Mouse (Mus musculus) urinary bladder, postnatal 14 days (tissue): ENCODE data around the gene Ptpn22.

Experiments
- DNase-seq: peaks from one replicate; pipeline ENCODE4 v3.0.0; 2021; ENCODE audit warnings: low spot score

The Ptpn22 gene

GRCm38 (mm10) chr3:103857977-103858563, 1.5 kb upstream of the Ptpn22 start:
- no peak for DNase-seq

DNA sequence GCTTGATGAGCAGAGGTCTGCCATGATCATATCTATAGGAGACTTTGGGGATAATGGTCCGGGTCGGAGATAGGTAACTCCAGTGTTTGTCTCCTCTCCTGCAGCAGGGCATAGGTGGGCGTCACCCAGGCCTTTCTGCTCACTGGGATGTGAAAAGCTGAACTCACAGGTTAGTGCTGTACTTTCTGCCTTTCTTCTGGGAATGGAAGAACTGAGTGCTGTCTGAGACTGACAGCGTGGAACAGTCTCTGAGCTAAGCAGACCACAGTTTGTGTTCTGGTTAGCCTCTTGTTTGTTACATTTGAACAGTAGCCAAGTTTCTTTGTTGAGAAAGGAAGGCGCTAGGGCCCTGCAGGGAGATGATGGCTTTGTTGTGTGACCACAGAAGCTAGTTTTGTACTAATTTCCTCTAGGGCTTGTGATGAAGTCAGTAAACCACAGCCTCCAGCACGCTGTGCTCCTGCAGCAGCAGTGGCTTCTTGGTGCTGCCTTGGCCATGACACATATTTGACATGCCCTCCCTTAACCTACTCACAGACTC, 326 bp downstream of the Ptpn22 start:
- no peak for DNase-seq

GRCm38 (mm10) chr3:103862721-103863220, 3.2 kb downstream of the Ptpn22 start:
- no peak for DNase-seq

DNA sequence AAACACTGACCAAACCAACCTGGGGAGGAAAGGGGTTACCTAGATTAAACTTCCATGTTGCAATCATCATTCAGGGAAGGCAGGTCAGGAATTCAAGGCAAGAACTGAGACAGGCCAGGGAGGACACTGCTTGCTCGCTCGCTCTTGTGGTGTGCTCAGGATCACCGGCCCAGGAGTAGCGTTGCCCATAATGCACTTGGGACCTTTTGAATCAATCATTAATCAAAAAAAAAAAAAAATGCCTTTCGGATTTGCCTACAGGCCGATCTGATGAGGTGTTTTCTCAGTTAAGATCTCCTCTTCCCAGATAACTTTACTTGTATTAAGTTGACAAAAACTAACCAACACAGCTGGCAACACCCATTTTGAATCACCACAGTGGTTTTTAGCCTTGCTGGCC, 4.6 kb downstream of the Ptpn22 start:
- no peak for DNase-seq

DNA sequence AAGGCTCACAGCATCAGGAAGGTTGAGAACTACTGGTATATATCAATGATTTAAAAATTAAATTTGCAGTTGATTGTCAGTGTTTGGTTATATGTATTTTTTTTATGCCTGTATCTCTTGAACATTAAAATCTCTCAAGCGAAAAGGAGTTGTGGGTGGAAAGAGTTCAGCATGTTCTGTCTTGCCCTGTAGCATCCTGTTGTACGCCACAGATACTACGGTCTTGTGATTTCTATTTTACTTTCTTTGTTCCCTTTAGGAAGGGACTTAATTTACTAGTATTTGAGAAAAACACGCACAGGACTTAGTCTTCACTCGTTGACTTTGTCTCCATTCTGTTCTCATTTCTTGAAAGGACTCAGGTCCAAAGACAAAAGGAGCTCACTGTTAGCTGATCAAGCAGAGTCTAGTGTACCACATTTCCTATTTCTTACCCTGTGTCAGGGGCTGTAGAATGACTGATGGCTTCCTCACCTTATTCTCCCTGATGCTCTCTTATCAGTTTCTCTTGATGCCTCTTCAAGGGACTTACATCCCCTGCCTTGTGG, 7.9 kb downstream of the Ptpn22 start:
- no peak for DNase-seq

- no peak for DNase-seq
Observed at GRCm38 (mm10) chr3:103868008-103868407, 8.4 kb downstream of the Ptpn22 start.

DNA sequence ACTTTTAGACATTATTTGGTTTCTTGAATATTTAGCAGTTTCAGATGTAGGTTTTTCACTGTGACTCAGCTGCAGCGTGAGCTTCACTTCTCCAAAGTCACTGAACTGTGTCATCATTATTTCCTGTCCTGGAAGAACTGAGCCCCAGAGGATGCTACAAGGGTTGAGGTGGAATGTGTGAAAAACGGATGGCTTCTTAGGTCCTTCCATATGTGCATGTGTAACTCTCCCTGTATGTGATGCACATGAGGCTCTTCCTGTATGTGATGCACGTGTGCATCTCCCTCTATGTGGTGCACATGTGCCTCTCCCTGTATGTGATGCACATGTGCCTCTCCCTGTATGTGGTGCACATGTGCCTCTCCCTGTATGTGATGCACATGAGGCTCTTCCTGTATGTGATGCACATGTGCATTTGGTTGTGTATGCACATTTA, 13.1 kb downstream of the Ptpn22 start:
- no peak for DNase-seq

DNA sequence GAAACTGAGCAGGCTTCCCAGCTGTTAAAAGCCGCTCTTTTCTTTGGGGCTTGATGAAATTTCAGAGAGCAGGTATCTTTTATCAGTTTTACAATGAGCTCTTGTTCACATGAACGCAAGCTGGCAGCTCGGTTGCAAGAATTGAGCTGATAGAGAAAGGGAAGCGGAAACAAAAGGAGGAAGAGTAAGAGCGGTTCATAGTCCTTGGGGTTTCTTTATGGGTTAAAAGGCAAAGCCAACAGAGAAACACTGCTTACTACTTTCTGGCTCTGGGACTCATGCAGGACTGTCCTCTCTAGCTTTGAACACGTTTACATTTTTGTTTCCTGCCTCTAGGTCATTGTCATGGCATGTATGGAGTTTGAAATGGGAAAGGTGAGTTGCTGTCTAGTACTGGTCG, 14.7 kb downstream of the Ptpn22 start:
- DNase-seq: no peak

- no peak for DNase-seq
Observed at GRCm38 (mm10) chr3:103885946-103886345, 26.4 kb downstream of the Ptpn22 start.

DNA sequence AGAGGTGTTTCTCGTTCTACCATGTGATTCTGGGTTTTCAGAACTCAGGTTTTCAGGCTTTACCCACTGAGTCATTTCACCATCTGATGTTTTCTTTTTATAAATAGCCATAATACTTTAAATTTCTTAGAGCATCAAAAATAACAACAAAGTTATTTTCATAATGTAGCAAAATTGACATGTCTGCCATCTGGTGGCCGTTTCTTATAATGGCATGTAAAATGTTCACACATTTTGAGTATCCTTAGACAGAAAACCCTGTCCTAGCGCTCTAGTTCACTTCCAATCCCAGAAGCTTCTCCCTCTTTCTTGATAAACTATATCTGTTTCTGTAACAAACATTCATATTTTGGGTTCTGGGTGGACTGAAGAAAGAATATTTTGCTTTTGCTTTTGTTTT, 28.0 kb downstream of the Ptpn22 start:
- DNase-seq: peak; percentile 46

- no peak for DNase-seq
Observed at GRCm38 (mm10) chr3:103893374-103893773, 33.8 kb downstream of the Ptpn22 start.

- peak; percentile 39 for DNase-seq
Observed at GRCm38 (mm10) chr3:103904705-103905104, 45.1 kb downstream of the Ptpn22 start.

- no peak for DNase-seq
Observed at GRCm38 (mm10) chr3:103907335-103908030, 47.9 kb downstream of the Ptpn22 start.

- DNase-seq: no peak
Observed at GRCm38 (mm10) chr3:103908781-103909180, 49.2 kb downstream of the Ptpn22 start.

DNA sequence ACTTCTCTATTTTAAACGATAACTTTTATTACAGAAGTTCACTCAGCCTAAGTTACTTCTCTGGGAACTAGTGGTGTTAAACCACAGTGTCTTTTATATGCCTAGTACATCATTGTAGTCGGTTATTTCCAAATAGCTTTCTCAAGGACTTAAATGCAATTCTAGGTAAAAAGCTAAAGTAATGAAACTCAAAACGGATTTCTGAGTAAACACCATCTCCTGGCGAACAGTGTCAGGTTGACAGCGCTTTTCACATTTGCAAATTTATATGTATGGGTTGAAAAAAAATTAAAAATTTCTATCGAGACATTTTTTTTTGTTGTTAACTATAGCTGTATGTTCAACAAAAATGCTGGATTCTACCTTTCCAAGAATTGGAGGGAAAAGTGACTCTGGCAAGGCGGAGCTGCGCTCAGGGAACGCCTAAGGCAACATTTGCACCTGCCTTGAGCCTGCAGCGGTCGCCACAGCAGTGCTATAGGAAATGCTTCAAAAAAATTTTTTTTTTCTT, 53.9 kb downstream of the Ptpn22 start:
- DNase-seq: peak; percentile 12

DNA sequence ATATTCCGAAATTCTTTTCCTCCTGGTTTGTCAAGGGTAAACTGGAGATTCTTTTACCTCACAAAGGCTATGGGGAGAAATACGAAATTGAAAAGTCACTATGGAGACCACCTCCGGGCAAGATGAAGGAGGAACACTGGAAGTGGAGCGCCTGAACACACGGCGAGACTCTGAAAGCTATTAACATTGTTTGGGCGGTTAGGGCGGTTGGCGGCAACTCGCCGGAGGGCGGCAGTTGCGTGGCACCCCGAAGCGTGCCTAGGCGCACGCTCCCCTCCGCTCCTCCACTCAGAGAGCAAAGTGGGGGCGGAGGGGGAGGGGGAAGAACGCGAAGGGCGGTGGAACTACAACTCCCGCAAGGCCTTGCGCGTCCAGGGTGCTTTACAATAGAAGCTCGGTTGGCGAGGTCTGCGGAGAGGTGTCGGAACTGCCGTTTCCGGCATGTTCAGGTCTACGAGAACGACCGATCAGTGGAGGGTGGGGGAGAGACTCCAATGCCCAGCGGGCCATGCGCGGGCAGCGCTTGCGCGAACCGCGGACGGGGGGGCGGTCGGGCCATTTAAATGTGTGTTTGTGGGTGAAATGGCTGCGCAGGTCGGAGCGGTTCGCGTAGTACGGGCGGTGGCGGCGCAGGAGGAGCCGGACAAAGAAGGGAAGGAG, 54.5 kb downstream of the Ptpn22 start, which contains the start of gene Rsbn1:
Rsbn1 (plus strand) TSS at position 111 of the 660 bp plus-strand sequence.
- peak; percentile 97 for DNase-seq

DNA sequence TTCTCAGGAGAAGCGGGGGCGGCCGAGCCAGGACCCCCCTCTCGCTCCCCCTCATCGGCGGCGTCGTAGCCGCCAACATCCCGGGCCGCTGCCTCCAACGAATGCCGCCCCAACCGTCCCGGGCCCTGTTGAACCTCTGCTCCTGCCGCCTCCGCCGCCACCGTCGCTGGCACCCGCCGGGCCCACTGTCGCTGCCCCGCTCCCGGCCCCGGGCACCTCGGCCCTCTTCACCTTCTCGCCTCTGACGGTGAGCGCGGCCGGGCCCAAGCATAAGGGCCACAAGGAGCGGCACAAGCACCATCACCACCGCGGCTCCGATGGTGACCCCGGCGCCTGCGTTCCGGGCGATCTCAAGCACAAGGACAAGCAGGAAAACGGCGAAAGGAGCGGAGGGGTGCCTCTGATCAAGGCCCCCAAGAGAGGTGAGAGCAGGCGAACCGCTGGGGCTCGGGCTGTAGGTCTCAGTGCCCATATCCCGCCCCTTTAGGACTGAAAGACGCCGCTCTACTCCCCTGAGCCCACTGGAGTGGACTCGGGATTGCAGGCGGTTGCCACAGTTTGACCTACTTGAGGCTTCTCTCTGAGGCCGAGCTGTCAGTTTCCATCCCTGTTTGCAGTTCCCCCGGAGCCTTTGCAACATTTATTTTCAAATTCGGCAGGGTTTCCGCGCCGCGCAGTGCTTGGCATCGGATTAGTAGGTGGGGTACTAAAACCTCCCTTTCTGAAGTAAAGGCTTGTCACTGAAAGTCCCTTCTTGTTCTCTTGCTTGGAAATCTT, 55.3 kb downstream of the Ptpn22 start:
- peak; percentile 48 for DNase-seq

DNA sequence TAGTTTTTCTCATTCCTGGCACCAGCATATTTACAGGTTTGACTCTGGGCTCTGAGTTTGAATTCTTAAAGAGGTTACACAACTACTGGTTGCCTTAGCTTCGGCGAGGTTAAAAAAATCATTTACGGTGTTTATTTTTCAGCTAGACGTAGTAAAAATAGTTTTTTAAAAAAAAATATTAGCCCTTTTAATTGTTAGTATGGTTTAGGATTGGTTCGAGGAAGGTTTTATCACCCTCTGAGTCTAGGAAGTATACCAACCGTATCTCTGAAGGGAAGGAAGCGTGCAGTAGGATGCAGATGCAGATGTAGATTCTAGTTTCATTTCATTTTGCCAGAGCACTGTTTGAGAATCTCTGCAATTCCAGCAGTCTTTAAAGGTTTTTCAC, 55.9 kb downstream of the Ptpn22 start:
- no peak for DNase-seq

DNA sequence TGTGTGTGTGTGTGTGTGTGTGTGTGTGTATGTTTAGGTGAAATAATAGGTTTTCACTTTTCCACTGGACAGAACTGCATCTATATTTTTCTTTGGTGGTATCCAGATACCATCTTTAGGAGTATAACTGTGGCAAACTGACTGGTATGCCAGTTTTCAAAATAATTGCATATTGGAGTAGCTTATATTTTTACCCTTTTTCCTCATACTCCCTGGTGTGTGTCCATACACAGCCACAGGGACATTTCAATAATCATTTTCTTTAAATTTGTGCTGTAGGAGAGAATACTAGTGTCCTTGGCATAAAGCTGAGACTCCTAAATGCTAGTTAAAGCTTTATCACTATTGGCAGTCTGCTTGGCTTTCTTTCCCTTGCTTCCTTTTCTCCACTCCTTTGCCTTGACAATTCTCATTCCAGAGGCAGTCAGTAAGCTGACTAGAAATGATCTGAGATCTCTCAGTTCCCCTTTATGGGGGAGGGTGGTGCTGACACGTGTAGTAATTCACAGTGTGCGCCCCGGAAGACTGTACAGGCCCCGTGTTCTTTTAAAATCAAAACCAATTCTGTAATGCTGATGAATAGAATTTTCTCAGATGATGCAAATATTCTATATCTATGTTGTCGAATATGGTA, 56.7 kb downstream of the Ptpn22 start:
- DNase-seq: no peak

DNA sequence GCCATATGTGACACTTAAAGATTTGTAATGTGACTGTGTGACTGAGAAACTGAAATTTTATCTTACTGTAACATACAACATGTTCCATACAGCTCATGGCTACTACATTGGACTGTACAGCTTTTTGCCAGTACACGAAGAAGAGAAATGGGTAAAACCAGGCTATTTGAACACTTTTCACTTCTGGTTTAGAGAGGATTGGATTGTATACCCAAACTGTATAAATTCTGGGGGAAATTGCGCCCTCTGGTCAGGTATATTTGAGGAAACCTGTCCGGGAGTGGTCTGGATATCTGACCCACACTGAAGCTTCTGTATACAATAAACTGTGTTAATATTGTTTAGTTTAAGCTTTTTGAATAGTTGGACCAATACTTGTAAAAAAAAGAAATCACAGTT, 57.2 kb downstream of the Ptpn22 start:
- no peak for DNase-seq

DNA sequence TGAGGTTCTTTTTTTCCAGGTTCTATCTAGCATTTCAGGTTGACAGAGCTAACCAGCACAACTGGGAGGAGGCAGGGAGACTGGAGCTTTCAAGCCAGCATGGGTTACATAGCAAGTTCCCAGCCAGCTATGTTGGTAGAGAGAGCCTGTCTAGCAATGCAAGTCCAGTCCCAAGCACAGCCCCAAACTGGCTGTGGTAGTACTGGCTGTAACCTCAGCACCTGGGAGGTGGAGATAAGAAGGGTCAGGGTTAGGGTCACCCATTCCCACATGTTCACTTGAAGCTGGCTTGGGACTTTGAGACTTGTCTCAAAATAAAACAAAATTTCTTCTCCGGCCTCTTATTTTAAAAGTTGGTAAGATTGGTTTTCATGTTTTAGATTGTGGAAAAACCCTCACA, 60.5 kb downstream of the Ptpn22 start:
- no peak for DNase-seq
